Mouse (Mus musculus): ENCODE measurements around the gene Olfr56. TPM values are rescaled to one million over a fixed set of nuclear protein-coding genes. Genes with fewer than 3 reads are reported as not detected.
"Not testable (repeated sequence)": the region's sequence is repeated elsewhere in the genome, so short reads cannot be mapped to it uniquely, and the experiment has no call there.

Olfr56 gene
- polyA plus RNA-seq, 1 experiment: not detected

DNA sequence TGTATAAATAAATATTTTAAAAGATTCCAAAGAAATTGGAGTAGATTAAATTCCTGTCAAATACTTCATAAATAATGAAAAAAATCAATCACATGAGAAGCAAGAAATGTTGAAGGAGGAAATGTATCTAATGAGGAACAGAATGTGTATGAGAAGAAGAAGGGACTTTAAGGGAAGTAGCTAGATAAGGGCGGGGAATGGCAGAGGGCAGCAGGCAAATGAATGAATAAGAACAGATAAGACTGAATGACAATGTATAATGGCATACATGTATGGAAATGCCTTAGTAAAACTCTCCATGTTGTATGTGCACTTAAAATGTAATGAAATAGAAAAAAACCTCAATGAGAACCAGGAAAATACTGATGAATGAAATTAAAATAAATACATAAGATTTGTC lies 89.7 kb downstream of the Olfr56 start:
- Histone ChIP-seq H3K27ac (ENCODE audit: insufficient read depth, low read depth, low read length) (no peak overlapping the region), H3K4me1 (ENCODE audit: control insufficient read depth, insufficient read depth, low read length) (no peaks in the 10 kb centered on the region), H3K4me3 (ENCODE audit: insufficient read depth, low read depth, low read length) (no peak overlapping the region)
- TF ChIP-seq CTCF (IDR thresholded peaks at IDR 0.05; ENCODE audit: insufficient read depth, low read depth, low read length) (no peak), POLR2A (IDR thresholded peaks at IDR 0.05; ENCODE audit: insufficient read depth, low read depth, low read length) (no peak)
- WGBS: 96% methylated on average over 1 of the region's 1 CpGs

DNA sequence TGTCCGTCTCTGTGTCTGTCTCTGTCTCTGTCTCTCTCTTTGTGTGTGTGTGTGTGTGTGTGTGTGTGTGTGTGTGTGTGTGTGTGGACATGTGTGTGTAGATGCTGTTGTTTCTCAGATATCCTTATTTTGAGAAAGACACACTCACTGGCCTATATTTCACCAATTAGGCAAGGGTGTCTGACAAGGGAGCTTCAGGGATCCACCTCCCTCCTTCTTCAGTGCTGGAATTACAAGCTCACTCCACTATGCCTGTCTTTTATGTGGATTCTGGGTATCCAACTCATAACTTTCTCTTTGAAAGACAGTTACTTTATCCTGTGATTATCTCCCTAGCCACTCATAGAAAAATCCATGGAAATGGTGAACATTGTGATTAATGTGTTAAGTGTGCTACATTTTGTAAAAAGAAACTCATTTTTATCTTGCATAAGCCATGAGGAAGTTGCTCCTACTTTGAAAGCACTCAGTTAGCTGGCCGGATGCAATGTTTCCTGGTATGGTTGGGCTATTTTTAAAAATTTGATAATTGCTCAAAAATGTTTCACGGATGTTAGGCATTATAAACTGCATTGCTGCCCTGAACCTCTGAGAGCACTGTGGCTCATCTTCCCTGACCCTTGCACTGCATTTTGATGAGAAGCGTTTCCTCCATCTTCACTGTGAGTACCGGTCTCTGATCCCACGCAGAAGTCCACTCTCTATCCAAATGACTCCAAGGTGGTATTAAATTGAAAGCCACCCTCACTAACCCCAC lies 97.5 kb downstream of the Olfr56 start, which contains the start of gene Ifi47:
Gene Ifi47 (plus strand): TSS at position 587 of the 757 bp plus-strand sequence.
- not testable (repeated sequence) for H3K4me1 ChIP-seq (ENCODE audit: control insufficient read depth, insufficient read depth, low read length); H3K4me3 ChIP-seq (ENCODE audit: insufficient read depth, low read depth, low read length); H3K27ac ChIP-seq (ENCODE audit: insufficient read depth, low read depth, low read length)
- WGBS: 78% methylated on average over 6 of the region's 6 CpGs

DNA sequence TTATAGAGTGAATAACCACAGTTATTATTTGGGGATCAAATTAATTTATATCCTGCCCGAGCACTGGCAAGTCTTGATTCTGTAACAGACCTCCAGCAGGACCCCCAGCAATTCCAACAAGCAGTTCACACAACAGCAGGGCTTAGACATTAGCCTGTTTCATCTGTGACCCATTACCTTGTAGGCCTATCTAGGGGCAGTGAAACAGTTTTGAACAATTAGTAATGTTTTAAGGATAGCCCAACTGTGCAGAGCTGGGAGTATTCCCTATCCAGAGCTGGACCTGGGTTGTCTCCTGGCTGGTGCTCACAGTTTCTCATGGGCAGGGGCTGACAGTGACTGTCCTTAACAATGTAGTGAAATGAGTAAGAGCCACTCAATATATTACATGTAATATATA lies 98.3 kb downstream of the Olfr56 start:
- no peak for TF ChIP-seq POLR2A (IDR thresholded peaks at IDR 0.05; ENCODE audit: insufficient read depth, low read depth, low read length)
- TF ChIP-seq CTCF (IDR thresholded peaks at IDR 0.05; ENCODE audit: insufficient read depth, low read depth, low read length): no peak
- Histone ChIP-seq H3K27ac (ENCODE audit: insufficient read depth, low read depth, low read length) (no peak overlapping the region), H3K4me3 (ENCODE audit: insufficient read depth, low read depth, low read length) (no peak overlapping the region), H3K4me1 (ENCODE audit: control insufficient read depth, insufficient read depth, low read length) (no peaks in the 10 kb centered on the region)
- WGBS: 77% methylated on average over 1 of the region's 1 CpGs

DNA sequence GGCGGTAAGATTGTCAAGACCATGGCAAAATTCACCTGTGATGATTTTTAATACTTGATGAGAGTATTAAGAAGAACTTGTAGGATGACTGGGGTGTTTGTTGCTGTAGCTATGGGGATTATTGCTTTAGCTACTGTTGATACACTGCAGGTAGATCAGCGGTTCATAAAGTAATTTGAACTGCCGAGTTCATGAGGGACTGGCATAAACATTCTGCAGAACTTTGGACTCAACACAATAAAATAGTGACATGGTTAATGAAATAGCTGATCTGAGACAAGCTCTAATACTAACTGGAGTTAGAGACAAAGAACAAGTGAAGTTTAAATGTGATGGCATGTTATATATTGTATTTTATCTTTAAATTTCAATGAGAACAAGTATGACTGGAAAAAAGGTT lies 100.0 kb downstream of the Olfr56 start:
- H3K4me1 ChIP-seq (ENCODE audit: control insufficient read depth, insufficient read depth, low read length): no peaks in the 10 kb centered on the region
- no peak overlapping the region for H3K27ac ChIP-seq (ENCODE audit: insufficient read depth, low read depth, low read length)
- 88% methylated on average over 3 of the region's 3 CpGs for WGBS
- no peak overlapping the region for H3K4me3 ChIP-seq (ENCODE audit: insufficient read depth, low read depth, low read length)
- TF ChIP-seq POLR2A (IDR thresholded peaks at IDR 0.05; ENCODE audit: insufficient read depth, low read depth, low read length) (no peak), CTCF (IDR thresholded peaks at IDR 0.05; ENCODE audit: insufficient read depth, low read depth, low read length) (no peak)

DNA sequence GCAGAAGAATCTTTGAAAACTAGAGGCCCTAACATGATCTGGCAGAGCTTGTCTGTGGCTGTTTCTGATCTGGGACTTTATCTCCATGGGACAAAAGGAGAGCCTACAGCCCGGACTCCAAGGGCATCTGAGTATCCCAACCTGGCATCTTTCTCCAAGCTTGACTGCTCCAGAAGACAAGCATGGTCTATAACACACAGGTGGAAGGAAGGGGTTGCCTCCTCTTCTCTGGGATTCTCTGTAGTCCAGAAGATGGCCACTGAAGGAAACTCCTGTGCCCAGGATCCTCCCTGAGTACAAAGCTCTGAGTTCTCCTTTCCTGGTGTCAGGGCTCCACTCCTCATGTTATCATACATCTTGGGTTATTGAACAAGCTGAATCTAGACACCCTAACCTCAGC lies 101.9 kb downstream of the Olfr56 start:
- 77% methylated on average over 1 of the region's 1 CpGs for WGBS
- Histone ChIP-seq H3K4me3 (ENCODE audit: insufficient read depth, low read depth, low read length) (no peak overlapping the region), H3K4me1 (ENCODE audit: control insufficient read depth, insufficient read depth, low read length) (no peaks in the 10 kb centered on the region), H3K27ac (ENCODE audit: insufficient read depth, low read depth, low read length) (no peak overlapping the region)
- TF ChIP-seq CTCF (IDR thresholded peaks at IDR 0.05; ENCODE audit: insufficient read depth, low read depth, low read length) (no peak), POLR2A (IDR thresholded peaks at IDR 0.05; ENCODE audit: insufficient read depth, low read depth, low read length) (no peak)

DNA sequence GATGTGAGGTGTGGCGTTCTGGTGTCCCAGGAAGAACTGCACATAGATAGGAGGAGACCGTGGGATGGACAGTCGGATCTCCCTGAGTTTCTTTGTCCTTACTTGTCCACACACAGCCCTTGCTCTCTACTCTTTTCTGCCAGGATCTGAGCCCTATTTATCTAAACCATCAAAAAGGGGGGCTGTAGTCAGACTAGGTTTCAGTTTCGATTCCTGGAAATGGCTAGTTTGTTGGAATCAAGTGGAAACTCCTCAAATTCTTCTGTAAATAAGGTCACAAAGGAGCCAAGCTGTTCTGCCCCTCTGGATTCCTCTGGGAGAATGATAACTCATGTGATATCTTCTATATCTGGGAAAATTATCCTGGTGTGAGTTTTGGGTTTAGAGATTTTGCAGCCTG lies 102.7 kb downstream of the Olfr56 start:
- Histone ChIP-seq H3K4me1 (ENCODE audit: control insufficient read depth, insufficient read depth, low read length) (no peaks in the 10 kb centered on the region), H3K4me3 (ENCODE audit: insufficient read depth, low read depth, low read length) (no peak overlapping the region), H3K27ac (ENCODE audit: insufficient read depth, low read depth, low read length) (no peak overlapping the region)
- WGBS: 81% methylated on average over 4 of the region's 4 CpGs
- TF ChIP-seq POLR2A (IDR thresholded peaks at IDR 0.05; ENCODE audit: insufficient read depth, low read depth, low read length) (no peak), CTCF (IDR thresholded peaks at IDR 0.05; ENCODE audit: insufficient read depth, low read depth, low read length) (no peak)

DNA sequence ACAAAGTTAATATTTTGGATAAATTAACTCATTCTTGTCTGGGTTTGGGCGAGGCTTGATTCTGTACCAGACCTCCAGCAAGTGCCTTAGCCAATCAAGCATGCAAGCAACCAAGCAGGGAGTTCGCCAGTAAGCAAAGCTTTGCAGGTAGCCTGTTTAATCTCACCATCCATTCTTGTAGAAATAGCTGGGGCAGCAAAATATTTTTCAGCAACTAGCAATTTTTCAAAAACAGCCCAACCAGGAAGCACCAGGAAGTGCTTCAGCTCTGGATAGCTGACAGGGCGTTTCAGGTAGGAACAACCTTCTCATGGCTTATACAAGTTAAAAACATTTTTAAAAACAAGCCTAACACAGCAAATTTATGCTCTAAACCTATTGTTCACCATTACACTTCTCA lies 103.2 kb downstream of the Olfr56 start:
- H3K27ac ChIP-seq (ENCODE audit: insufficient read depth, low read depth, low read length): no peak overlapping the region

DNA sequence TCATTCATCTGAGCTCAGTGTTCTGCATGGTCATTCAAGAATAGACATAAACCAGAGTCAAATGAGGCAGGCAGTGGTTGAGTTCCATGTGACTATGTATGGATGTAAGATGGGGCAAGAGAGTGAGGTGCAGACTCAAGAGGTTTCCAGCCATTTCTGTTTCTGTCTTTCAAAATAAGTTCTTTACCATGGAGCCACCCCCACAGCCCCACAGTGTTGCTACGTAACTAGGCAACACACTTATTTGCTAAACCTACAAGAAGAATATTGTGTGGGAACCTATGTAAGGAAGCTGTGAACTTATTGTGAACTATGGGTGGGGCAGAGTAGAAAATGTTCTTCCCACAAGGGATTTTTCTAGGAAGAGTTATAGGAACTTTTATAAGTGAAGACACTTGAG lies 104.5 kb downstream of the Olfr56 start:
- WGBS: 73% methylated on average over 1 of the region's 1 CpGs
- H3K4me3 ChIP-seq (ENCODE audit: insufficient read depth, low read depth, low read length): no peak overlapping the region
- no peak for TF ChIP-seq POLR2A (IDR thresholded peaks at IDR 0.05; ENCODE audit: insufficient read depth, low read depth, low read length)
- TF ChIP-seq CTCF (IDR thresholded peaks at IDR 0.05; ENCODE audit: insufficient read depth, low read depth, low read length): no peak
- peaks cover 2% of the 10 kb centered on the region for H3K4me1 ChIP-seq (ENCODE audit: control insufficient read depth, insufficient read depth, low read length)
- no peak overlapping the region for H3K27ac ChIP-seq (ENCODE audit: insufficient read depth, low read depth, low read length)

More for the DNA sequence above, 103.2 kb downstream of the Olfr56 start:
- TF ChIP-seq CTCF (IDR thresholded peaks at IDR 0.05; ENCODE audit: insufficient read depth, low read depth, low read length): no peak
- no peak for TF ChIP-seq POLR2A (IDR thresholded peaks at IDR 0.05; ENCODE audit: insufficient read depth, low read depth, low read length)
- WGBS: 85% methylated on average over 3 of the region's 3 CpGs
- H3K4me3 ChIP-seq (ENCODE audit: insufficient read depth, low read depth, low read length): no peak overlapping the region
- no peaks in the 10 kb centered on the region for H3K4me1 ChIP-seq (ENCODE audit: control insufficient read depth, insufficient read depth, low read length)

DNA sequence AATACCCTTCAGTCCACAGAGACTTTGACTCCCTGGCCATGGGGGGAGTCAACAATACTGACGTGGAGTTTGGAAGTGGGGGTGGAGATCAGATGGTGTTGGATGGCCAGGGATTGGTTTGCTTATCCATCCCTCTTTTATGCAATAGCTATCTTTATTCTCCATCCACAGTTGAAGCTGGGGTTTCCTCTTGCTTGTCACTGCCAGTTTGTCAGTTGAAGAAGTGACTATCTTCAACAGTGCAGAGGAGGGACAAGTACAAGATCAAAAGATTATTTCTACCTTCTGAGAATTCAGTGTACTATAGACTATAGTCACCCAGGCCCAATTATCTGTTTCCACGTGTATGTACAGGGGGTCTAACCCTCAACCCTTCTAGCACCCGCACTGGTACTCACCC lies 105.1 kb downstream of the Olfr56 start:
- no peak for TF ChIP-seq POLR2A (IDR thresholded peaks at IDR 0.05; ENCODE audit: insufficient read depth, low read depth, low read length)
- TF ChIP-seq CTCF (IDR thresholded peaks at IDR 0.05; ENCODE audit: insufficient read depth, low read depth, low read length): no peak

More for the DNA sequence above, 105.1 kb downstream of the Olfr56 start:
- 85% methylated on average over 3 of the region's 3 CpGs for WGBS
- Histone ChIP-seq H3K27ac (ENCODE audit: insufficient read depth, low read depth, low read length) (no peak overlapping the region), H3K4me1 (ENCODE audit: control insufficient read depth, insufficient read depth, low read length) (peaks cover 5% of the 10 kb centered on the region), H3K4me3 (ENCODE audit: insufficient read depth, low read depth, low read length) (no peak overlapping the region)
